Mouse (Mus musculus) stomach, embryonic 14.5 days (tissue): ENCODE results near the gene Cpne6. TPM values are rescaled to one million over a fixed set of nuclear protein-coding genes. Genes with fewer than 3 reads are reported as not detected.

ENCODE experiments used
- ATAC-seq: fragments of 200-750 bp; cut with Nextera tagmentation; 2 replicates; pipeline ENCODE4 v1.8.0; 2017; ENCODE audit warnings: low read depth, moderate TSS enrichment; ENCODE audit not compliant: insufficient number of reproducible peaks, insufficient read depth, low FRiP score
- H3K27ac ChIP-seq: fragments of 300-500 bp; sonication (generic); 2 replicates; pipeline ENCODE4 v1.5.1; 2014; ENCODE audit warnings: mild to moderate bottlenecking, low read length, moderate library complexity, mixed read lengths
- H3K27me3 ChIP-seq: fragments of 300-500 bp; sonication (generic); 2 replicates; pipeline ENCODE4 v1.6.1; 2014; ENCODE audit warnings: low read length, control low read depth, mixed read lengths; ENCODE audit not compliant: control insufficient read depth, insufficient read depth
- H3K36me3 ChIP-seq: fragments of 300-500 bp; sonication (generic); 2 replicates; pipeline ENCODE4 v1.6.1; 2014; ENCODE audit warnings: mild to moderate bottlenecking, control low read depth, low read length, moderate library complexity, mixed read lengths; ENCODE audit not compliant: control insufficient read depth, insufficient read depth
- H3K4me1 ChIP-seq: fragments of 300-500 bp; sonication (generic); 2 replicates; pipeline ENCODE4 v1.6.1; 2014; ENCODE audit warnings: low read length, control low read depth, mixed read lengths; ENCODE audit not compliant: control insufficient read depth, insufficient read depth
- H3K4me2 ChIP-seq: fragments of 300-500 bp; sonication (generic); replicated peaks from 2 replicates; pipeline ENCODE4 v1.6.1; 2014; ENCODE audit warnings: low read depth, low read length, control low read depth
- H3K4me3 ChIP-seq: fragments of 300-500 bp; sonication (generic); 2 replicates; pipeline ENCODE4 v1.5.1; 2014; ENCODE audit warnings: low read depth, low read length, control low read depth
- H3K9ac ChIP-seq: fragments of 300-500 bp; sonication (generic); replicated peaks from 2 replicates; pipeline ENCODE4 v1.6.1; 2014; ENCODE audit warnings: low read depth, mild to moderate bottlenecking, control low read depth, low read length, moderate library complexity, mixed read lengths
- H3K9me3 ChIP-seq: fragments of 300-500 bp; sonication (generic); 2 replicates; pipeline ENCODE4 v1.6.1; 2016; ENCODE audit warnings: low read depth, low read length, control low read depth; ENCODE audit not compliant: control insufficient read depth
- WGBS: fragments of 180-500 bp; shearing (Covaris S2); extraction: QIAGEN DNeasy Blood & Tissue Kit; methylation state at CpG from one replicate; pipeline ENCODE4 v1.1.7; 2014; 5-methylcytosine and 5-hydroxymethylcytosine counted together
- polyA plus RNA-seq: library from polyadenylated mRNA; unstranded; fragments of >200 nt; fragmentation: Nextera tagmentation; extraction: Ambion mirVana; gene quantifications from 2 replicates; pipeline ENCODE4 v1.2.1, GENCODE M21; 2014

The Cpne6 gene
- polyA plus RNA-seq, 1 experiment from 2014 or later: 0.19 TPM

- ATAC-seq: no peak
Observed at GRCm38 (mm10) chr14:55551347-55551746, 41.1 kb downstream of the Cpne6 start.

GRCm38 (mm10) chr14:55551794-55552193 lies 41.5 kb downstream of the Cpne6 start:
- Histone ChIP-seq H3K4me2 (no peak overlapping the region), H3K4me1 (0 out of 2 replicates have a peak, but pooled peaks cover 1% of the 10 kb centered on the region), H3K9me3 (no peaks in the 10 kb centered on the region), H3K36me3 (peaks cover 24% of the 10 kb centered on the region), H3K4me3 (no peak overlapping the region), H3K27me3 (no peaks in the 10 kb centered on the region), H3K9ac (no peak overlapping the region), H3K27ac (no peak overlapping the region)
- ATAC-seq: no peak
- 85% methylated on average over 8 of the region's 8 CpGs for WGBS

More at GRCm38 (mm10) chr14:55551347-55551746, 41.1 kb downstream of the Cpne6 start:
- Histone ChIP-seq H3K27me3 (no peaks in the 10 kb centered on the region), H3K27ac (no peak overlapping the region), H3K4me2 (no peak overlapping the region), H3K36me3 (peaks cover 29% of the 10 kb centered on the region), H3K9me3 (no peaks in the 10 kb centered on the region), H3K4me3 (no peak overlapping the region), H3K4me1 (no peaks in the 10 kb centered on the region), H3K9ac (no peak overlapping the region)
- 69% methylated on average over 5 of the region's 5 CpGs for WGBS

- no peak for ATAC-seq
- H3K27me3 ChIP-seq: no peaks in the 10 kb centered on the region
- no peak overlapping the region for H3K4me3 ChIP-seq
- no peaks in the 10 kb centered on the region for H3K36me3 ChIP-seq
- no peaks in the 10 kb centered on the region for H3K9me3 ChIP-seq
- no peak overlapping the region for H3K9ac ChIP-seq
- H3K4me1 ChIP-seq: peaks cover 8% of the 10 kb centered on the region; the same call in 1 of the 2 replicates
- H3K4me2 ChIP-seq: no peak overlapping the region
- no peak overlapping the region for H3K27ac ChIP-seq
Observed at GRCm38 (mm10) chr14:55554635-55555034, 44.4 kb downstream of the Cpne6 start.

GRCm38 (mm10) chr14:55555788-55556187 lies 45.5 kb downstream of the Cpne6 start:
- no peaks in the 10 kb centered on the region for H3K9me3 ChIP-seq
- 81% methylated on average over 3 of the region's 3 CpGs for WGBS
- H3K27ac ChIP-seq: no peak overlapping the region
- H3K4me3 ChIP-seq: no peak overlapping the region
- no peak overlapping the region for H3K4me2 ChIP-seq
- no peaks in the 10 kb centered on the region for H3K36me3 ChIP-seq
- no peak overlapping the region for H3K9ac ChIP-seq
- no peaks in the 10 kb centered on the region for H3K27me3 ChIP-seq
- H3K4me1 ChIP-seq: peaks cover 8% of the 10 kb centered on the region; the same call in 1 of the 2 replicates
- no peak for ATAC-seq

GRCm38 (mm10) chr14:55557003-55557402 lies 46.8 kb downstream of the Cpne6 start:
- peaks cover 18% of the 10 kb centered on the region for H3K4me1 ChIP-seq
- no peaks in the 10 kb centered on the region for H3K36me3 ChIP-seq
- ATAC-seq: no peak
- no peak overlapping the region for H3K9ac ChIP-seq
- no peaks in the 10 kb centered on the region for H3K27me3 ChIP-seq
- no peak overlapping the region for H3K4me3 ChIP-seq
- H3K4me2 ChIP-seq: no peak overlapping the region
- WGBS: 19% methylated on average over 5 of the region's 5 CpGs
- H3K27ac ChIP-seq: peak overlapping the region; percentile 52; the same call in 1 of the 2 replicates
- no peaks in the 10 kb centered on the region for H3K9me3 ChIP-seq

- no peaks in the 10 kb centered on the region for H3K9me3 ChIP-seq
- peak overlapping the region; percentile 52; the same call in 1 of the 2 replicates for H3K27ac ChIP-seq
- no peak overlapping the region for H3K4me3 ChIP-seq
- H3K9ac ChIP-seq: no peak overlapping the region
- H3K36me3 ChIP-seq: no peaks in the 10 kb centered on the region
- no peak overlapping the region for H3K4me2 ChIP-seq
- WGBS: 86% methylated on average over 3 of the region's 3 CpGs
- H3K4me1 ChIP-seq: peaks cover 20% of the 10 kb centered on the region
- H3K27me3 ChIP-seq: no peaks in the 10 kb centered on the region
- no peak for ATAC-seq
Observed at GRCm38 (mm10) chr14:55557587-55557986, 47.3 kb downstream of the Cpne6 start.

GRCm38 (mm10) chr14:55558740-55559448 lies 48.6 kb downstream of the Cpne6 start:
- H3K4me1 ChIP-seq: peaks cover 20% of the 10 kb centered on the region
- H3K27me3 ChIP-seq: no peaks in the 10 kb centered on the region
- ATAC-seq: no peak
- H3K4me2 ChIP-seq: peak overlapping the region; percentile 78
- H3K4me3 ChIP-seq: peak overlapping the region; percentile 70
- H3K36me3 ChIP-seq: peaks cover 4% of the 10 kb centered on the region
- H3K9me3 ChIP-seq: no peaks in the 10 kb centered on the region
- H3K27ac ChIP-seq: peak overlapping the region; percentile 99
- peak overlapping the region; percentile 49; the same call in 1 of the 2 replicates for H3K9ac ChIP-seq
- WGBS: 59% methylated on average over 6 of the region's 6 CpGs

GRCm38 (mm10) chr14:55559799-55560201 lies 49.6 kb downstream of the Cpne6 start, which contains the start of gene Dcaf11:
Dcaf11 (plus strand) TSS chr14:55560006.
- Histone ChIP-seq H3K27me3 (no peaks in the 10 kb centered on the region), H3K9ac (peak within 1 kb of the TSS; percentile 49), H3K9me3 (no peaks in the 10 kb centered on the region), H3K4me3 (peak within 1 kb of the TSS; percentile 70), H3K4me1 (peaks cover 20% of the 10 kb centered on the region), H3K4me2 (peak within 1 kb of the TSS; percentile 78), H3K27ac (peak within 1 kb of the TSS; percentile 99), H3K36me3 (peaks cover 10% of the 10 kb centered on the region)
- WGBS: under 1% methylated on average over 27 of the region's 27 CpGs
- peak; percentile 80 for ATAC-seq
